Mouse (Mus musculus): ENCODE measurements around the gene Fbxw8.

- TF ChIP-seq POLR2A (IDR thresholded peaks at IDR 0.05; ENCODE audit: borderline replicate concordance, extremely low read depth, insufficient read depth, insufficient read length, poor library complexity, severe bottlenecking) (no peak), CTCF (IDR thresholded peaks at IDR 0.05; ENCODE audit: borderline replicate concordance, extremely low read depth, insufficient read depth, insufficient read length) (no peak)
Observed at GRCm38 (mm10) chr5:118083060-118083638, 72.1 kb downstream of the Fbxw8 start.
